Mouse (Mus musculus) liver, embryonic 16.5 days (tissue): ENCODE measurements at regions not wholly inside any gene's neighbourhood (a gene's known extent, or its start where the extent isn't known, plus 50 kb on each side); places are given as distances from the start of the nearest gene placed in this dataset.

Experiments used
- ATAC-seq: fragments of 200-750 bp; cut with Nextera tagmentation; 2 replicates; pipeline ENCODE4 v1.8.0; 2017; ENCODE audit warnings: low read depth, mild to moderate bottlenecking, moderate number of reproducible peaks, moderate library complexity
- H3K27ac ChIP-seq: fragments of 300-500 bp; sonication (generic); 2 replicates; pipeline ENCODE4 v1.5.1; 2014; ENCODE audit warnings: mild to moderate bottlenecking, low read length
- H3K27me3 ChIP-seq: fragments of 300-500 bp; sonication (generic); 2 replicates; pipeline ENCODE4 v1.6.1; 2014; ENCODE audit warnings: low read depth, low read length, mixed read lengths; ENCODE audit not compliant: control insufficient read depth, insufficient read depth
- H3K36me3 ChIP-seq: fragments of 300-500 bp; sonication (generic); 2 replicates; pipeline ENCODE4 v1.6.1; 2014; ENCODE audit warnings: mild to moderate bottlenecking; ENCODE audit not compliant: control insufficient read depth, insufficient read depth
- H3K4me1 ChIP-seq: fragments of 300-500 bp; sonication (generic); 2 replicates; pipeline ENCODE4 v1.6.1; 2014; ENCODE audit warnings: low read depth, low read length, mixed read lengths; ENCODE audit not compliant: control insufficient read depth
- H3K4me2 ChIP-seq: fragments of 300-500 bp; sonication (generic); 2 replicates; pipeline ENCODE4 v1.6.1; 2014; ENCODE audit warnings: low read depth, low read length, mixed read lengths
- H3K4me3 ChIP-seq: fragments of 300-500 bp; sonication (generic); 2 replicates; pipeline ENCODE4 v1.5.1; 2014; ENCODE audit warnings: low read depth, mild to moderate bottlenecking, low read length
- H3K9ac ChIP-seq: fragments of 300-500 bp; sonication (generic); 2 replicates; pipeline ENCODE4 v1.6.1; 2014; ENCODE audit warnings: low read depth, low read length
- H3K9me3 ChIP-seq: fragments of 300-500 bp; sonication (generic); replicated peaks from 2 replicates; pipeline ENCODE4 v1.6.1; 2016; ENCODE audit warnings: low read length; ENCODE audit not compliant: control insufficient read depth
- WGBS: fragments of 180-500 bp; shearing (Covaris S2); extraction: QIAGEN DNeasy Blood & Tissue Kit; methylation state at CpG from one replicate; pipeline ENCODE4 v1.1.7; 2014; ENCODE audit not compliant: insufficient replicate concordance; 5-methylcytosine and 5-hydroxymethylcytosine counted together

GRCm38 (mm10) chr3:105130228-105130627 lies 63.6 kb downstream of the 4930564D02Rik start:
- Histone ChIP-seq H3K36me3 (no peaks in the 10 kb centered on the region), H3K4me3 (no peak overlapping the region), H3K4me2 (no peak overlapping the region), H3K9me3 (no peaks in the 10 kb centered on the region), H3K4me1 (no peaks in the 10 kb centered on the region), H3K9ac (no peak overlapping the region), H3K27me3 (no peaks in the 10 kb centered on the region), H3K27ac (no peak overlapping the region)
- ATAC-seq = no peak
- WGBS = 60% methylated on average over 4 of the region's 4 CpGs

- Histone ChIP-seq H3K27me3 (no peaks in the 10 kb centered on the region), H3K36me3 (no peaks in the 10 kb centered on the region), H3K9me3 (no peaks in the 10 kb centered on the region), H3K9ac (no peak overlapping the region), H3K4me3 (no peak overlapping the region), H3K27ac (no peak overlapping the region), H3K4me1 (no peaks in the 10 kb centered on the region), H3K4me2 (no peak overlapping the region)
- WGBS = 64% methylated on average over 6 of the region's 6 CpGs
- ATAC-seq = no peak
These were observed 64.4 kb downstream of the 4930564D02Rik start for GRCm38 (mm10) chr3:105131053-105131452.

GRCm38 (mm10) chr3:105133011-105133410 lies 66.4 kb downstream of the 4930564D02Rik start:
- no peak for ATAC-seq
- H3K9ac ChIP-seq = no peak overlapping the region
- H3K36me3 ChIP-seq = no peaks in the 10 kb centered on the region
- 9% methylated on average over 4 of the region's 4 CpGs for WGBS
- no peak overlapping the region for H3K4me2 ChIP-seq
- no peak overlapping the region for H3K4me3 ChIP-seq
- H3K27me3 ChIP-seq = no peaks in the 10 kb centered on the region
- no peaks in the 10 kb centered on the region for H3K9me3 ChIP-seq
- H3K27ac ChIP-seq = no peak overlapping the region
- H3K4me1 ChIP-seq = no peaks in the 10 kb centered on the region

GRCm38 (mm10) chr3:105141170-105141971 lies 74.7 kb downstream of the 4930564D02Rik start:
- Histone ChIP-seq H3K9me3 (no peaks in the 10 kb centered on the region), H3K27me3 (no peaks in the 10 kb centered on the region), H3K36me3 (no peaks in the 10 kb centered on the region), H3K4me2 (no peak overlapping the region), H3K9ac (no peak overlapping the region), H3K27ac (no peak overlapping the region), H3K4me3 (no peak overlapping the region), H3K4me1 (no peaks in the 10 kb centered on the region)
- WGBS = 66% methylated on average over 14 of the region's 14 CpGs
- no peak for ATAC-seq

- no peak overlapping the region for H3K4me2 ChIP-seq
- H3K9ac ChIP-seq = no peak overlapping the region
- no peaks in the 10 kb centered on the region for H3K27me3 ChIP-seq
- H3K27ac ChIP-seq = no peak overlapping the region
- no peaks in the 10 kb centered on the region for H3K9me3 ChIP-seq
- no peak overlapping the region for H3K4me3 ChIP-seq
- ATAC-seq = no peak
- H3K36me3 ChIP-seq = no peaks in the 10 kb centered on the region
- H3K4me1 ChIP-seq = no peaks in the 10 kb centered on the region
These were observed 76.0 kb downstream of the 4930564D02Rik start for GRCm38 (mm10) chr3:105142631-105143030.

- no peak for ATAC-seq
- H3K4me3 ChIP-seq = no peak overlapping the region
- H3K27me3 ChIP-seq = no peaks in the 10 kb centered on the region
- H3K27ac ChIP-seq = no peak overlapping the region
- H3K36me3 ChIP-seq = no peaks in the 10 kb centered on the region
- H3K9ac ChIP-seq = no peak overlapping the region
- no peaks in the 10 kb centered on the region for H3K4me1 ChIP-seq
- 13% methylated on average over 11 of the region's 11 CpGs for WGBS
- no peak overlapping the region for H3K4me2 ChIP-seq
- H3K9me3 ChIP-seq = no peaks in the 10 kb centered on the region
These were observed 85.0 kb downstream of the 4930564D02Rik start for GRCm38 (mm10) chr3:105151475-105152157.

DNA sequence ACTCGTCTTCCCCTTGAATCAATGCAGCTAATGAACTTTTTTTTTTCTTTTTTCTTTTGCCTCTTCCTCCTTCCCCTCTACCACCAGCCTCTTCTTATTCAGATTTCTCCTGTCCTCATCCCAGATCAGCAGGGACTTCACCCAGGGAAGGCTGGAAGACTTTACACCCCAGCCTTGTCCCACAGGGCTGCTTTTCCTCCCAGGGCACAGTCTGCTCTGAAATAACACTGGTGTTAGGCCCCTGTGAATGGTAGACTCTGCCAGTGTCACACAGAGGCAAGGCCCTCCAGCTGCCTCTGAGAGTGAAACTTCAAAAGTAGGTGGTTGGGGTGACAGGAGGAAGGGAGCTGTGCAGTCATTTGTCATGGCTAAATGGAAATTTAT lies 85.5 kb downstream of the 4930564D02Rik start:
- Histone ChIP-seq H3K36me3 (no peaks in the 10 kb centered on the region), H3K4me2 (no peak overlapping the region), H3K9ac (no peak overlapping the region), H3K4me1 (no peaks in the 10 kb centered on the region), H3K27me3 (no peaks in the 10 kb centered on the region), H3K9me3 (no peaks in the 10 kb centered on the region), H3K27ac (no peak overlapping the region), H3K4me3 (no peak overlapping the region)
- ATAC-seq = no peak
- WGBS = 29% methylated on average over 1 of the region's 1 CpGs

- H3K9me3 ChIP-seq = no peaks in the 10 kb centered on the region
- no peaks in the 10 kb centered on the region for H3K36me3 ChIP-seq
- H3K27ac ChIP-seq = no peak overlapping the region
- no peak overlapping the region for H3K4me2 ChIP-seq
- WGBS = 14% methylated on average over 2 of the region's 2 CpGs
- no peak overlapping the region for H3K9ac ChIP-seq
- no peak overlapping the region for H3K4me3 ChIP-seq
- no peaks in the 10 kb centered on the region for H3K4me1 ChIP-seq
- no peak for ATAC-seq
- H3K27me3 ChIP-seq = no peaks in the 10 kb centered on the region
These were observed 91.7 kb downstream of the 4930564D02Rik start for GRCm38 (mm10) chr3:105158376-105158775.

DNA sequence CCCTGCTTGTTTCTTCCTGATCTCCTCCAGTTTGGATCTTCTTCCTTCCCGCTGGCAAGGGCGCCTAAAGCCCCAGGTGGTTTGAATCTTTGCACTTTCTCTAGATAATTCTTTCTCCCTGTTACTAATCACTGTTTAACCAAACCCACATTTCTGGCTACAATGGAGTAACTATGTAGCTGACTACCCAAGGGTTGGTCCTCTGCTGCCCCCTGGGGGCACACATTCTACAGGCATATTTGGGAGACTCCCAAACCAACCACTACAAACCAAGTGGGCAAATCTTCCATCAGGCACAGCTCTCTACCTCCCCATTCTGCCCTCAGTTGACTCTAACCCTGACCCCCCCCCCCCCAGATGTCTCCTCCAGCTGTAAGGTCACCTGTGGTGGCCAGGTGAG lies 98.7 kb downstream of the 4930564D02Rik start:
- no peak overlapping the region for H3K9ac ChIP-seq
- WGBS = 34% methylated on average over 2 of the region's 2 CpGs
- no peaks in the 10 kb centered on the region for H3K4me1 ChIP-seq
- no peak for ATAC-seq
- no peaks in the 10 kb centered on the region for H3K27me3 ChIP-seq
- H3K27ac ChIP-seq = no peak overlapping the region
- no peak overlapping the region for H3K4me3 ChIP-seq
- H3K9me3 ChIP-seq = no peaks in the 10 kb centered on the region
- H3K4me2 ChIP-seq = no peak overlapping the region
- no peaks in the 10 kb centered on the region for H3K36me3 ChIP-seq
